Mouse (Mus musculus) intestine, embryonic 15.5 days (tissue): ENCODE results near the gene Snx29. TPM values are rescaled to one million over a fixed set of nuclear protein-coding genes. Genes with fewer than 3 reads are reported as not detected.
A peak's percentile ranks its signal among the peaks of the same experiment; 100 is the strongest.
"Not testable (repeated sequence)": the region's sequence is repeated elsewhere in the genome, so short reads cannot be mapped to it uniquely, and the experiment has no call there.

ENCODE experiments used
- ATAC-seq: fragments of 200-750 bp; cut with Nextera tagmentation; 2 replicates; pipeline ENCODE4 v1.8.0; 2017; ENCODE audit warnings: moderate TSS enrichment, moderate library complexity
- H3K27ac ChIP-seq: fragments of 300-500 bp; sonication (generic); 2 replicates; pipeline ENCODE4 v1.5.1; 2015; ENCODE audit warnings: mild to moderate bottlenecking, inconsistent platforms
- H3K27me3 ChIP-seq: fragments of 300-500 bp; sonication (generic); replicated peaks from 2 replicates; pipeline ENCODE4 v1.6.1; 2015; ENCODE audit warnings: inconsistent platforms
- H3K36me3 ChIP-seq: fragments of 300-500 bp; sonication (generic); 2 replicates; pipeline ENCODE4 v1.6.1; 2015; ENCODE audit warnings: inconsistent platforms
- H3K4me1 ChIP-seq: fragments of 300-500 bp; sonication (generic); replicated peaks from 2 replicates; pipeline ENCODE4 v1.6.1; 2015; ENCODE audit warnings: inconsistent platforms
- H3K4me2 ChIP-seq: fragments of 300-500 bp; sonication (generic); replicated peaks from 2 replicates; pipeline ENCODE4 v1.6.1; 2015; ENCODE audit warnings: mild to moderate bottlenecking, inconsistent platforms
- H3K4me3 ChIP-seq: fragments of 300-500 bp; sonication (generic); replicated peaks from 2 replicates; pipeline ENCODE4 v1.5.1; 2015; ENCODE audit warnings: inconsistent platforms
- H3K9ac ChIP-seq: fragments of 300-500 bp; sonication (generic); 2 replicates; pipeline ENCODE4 v1.6.1; 2015; ENCODE audit warnings: inconsistent platforms
- H3K9me3 ChIP-seq: fragments of 300-500 bp; sonication (generic); 2 replicates; pipeline ENCODE4 v1.6.1; 2016; ENCODE audit warnings: inconsistent platforms
- WGBS: fragments of 180-500 bp; shearing (Covaris S2); methylation state at CpG from one replicate; pipeline ENCODE4 v1.1.7; 2015; 5-methylcytosine and 5-hydroxymethylcytosine counted together
- polyA plus RNA-seq: library from polyadenylated mRNA; unstranded; fragments of >200 nt; fragmentation: Nextera tagmentation; extraction: Ambion mirVana; gene quantifications from 2 replicates; pipeline ENCODE4 v1.2.1, GENCODE M21; 2015

Gene Snx29
- polyA plus RNA-seq, 1 experiment from 2014 or later = 5.7 TPM

GRCm38 (mm10) chr16:11422165-11422564 lies 99.5 kb downstream of the Snx29 start:
- 87% methylated on average over 1 of the region's 1 CpGs for WGBS
- H3K9ac ChIP-seq = no peak overlapping the region
- H3K4me3 ChIP-seq = no peak overlapping the region
- no peaks in the 10 kb centered on the region for H3K27me3 ChIP-seq
- H3K36me3 ChIP-seq = 0 out of 2 replicates have a peak, but pooled peaks cover 3% of the 10 kb centered on the region
- H3K27ac ChIP-seq = no peak overlapping the region
- H3K9me3 ChIP-seq = no peaks in the 10 kb centered on the region
- no peak overlapping the region for H3K4me2 ChIP-seq
- no peaks in the 10 kb centered on the region for H3K4me1 ChIP-seq
- no peak for ATAC-seq

GRCm38 (mm10) chr16:11422889-11423610 lies 100.3 kb downstream of the Snx29 start:
- ATAC-seq = no peak

GRCm38 (mm10) chr16:11423611-11424297 lies 101.0 kb downstream of the Snx29 start:
- not testable (repeated sequence) for H3K4me2 ChIP-seq, H3K4me1 ChIP-seq, H3K4me3 ChIP-seq, H3K27ac ChIP-seq, H3K9ac ChIP-seq, H3K27me3 ChIP-seq, H3K9me3 ChIP-seq, ATAC-seq, H3K36me3 ChIP-seq
- WGBS = 85% methylated on average over 2 of the region's 2 CpGs

More at GRCm38 (mm10) chr16:11422889-11423610, 100.3 kb downstream of the Snx29 start:
- Histone ChIP-seq H3K9me3 (no peaks in the 10 kb centered on the region), H3K36me3 (0 out of 2 replicates have a peak, but pooled peaks cover 3% of the 10 kb centered on the region), H3K4me3 (no peak overlapping the region), H3K9ac (no peak overlapping the region), H3K27ac (no peak overlapping the region), H3K4me1 (no peaks in the 10 kb centered on the region), H3K4me2 (no peak overlapping the region), H3K27me3 (no peaks in the 10 kb centered on the region)
- 97% methylated on average over 2 of the region's 2 CpGs for WGBS

GRCm38 (mm10) chr16:11424568-11425145 lies 101.9 kb downstream of the Snx29 start:
- Histone ChIP-seq H3K4me3 (no peak overlapping the region), H3K4me2 (no peak overlapping the region), H3K9me3 (no peaks in the 10 kb centered on the region), H3K36me3 (0 out of 2 replicates have a peak, but pooled peaks cover 3% of the 10 kb centered on the region), H3K27me3 (no peaks in the 10 kb centered on the region), H3K27ac (no peak overlapping the region), H3K4me1 (no peaks in the 10 kb centered on the region), H3K9ac (no peak overlapping the region)
- WGBS = 89% methylated on average over 9 of the region's 9 CpGs
- no peak for ATAC-seq

GRCm38 (mm10) chr16:11425279-11425678 lies 102.6 kb downstream of the Snx29 start:
- Histone ChIP-seq H3K4me3 (no peak overlapping the region), H3K36me3 (0 out of 2 replicates have a peak, but pooled peaks cover 3% of the 10 kb centered on the region), H3K9ac (no peak overlapping the region), H3K27me3 (no peaks in the 10 kb centered on the region), H3K27ac (no peak overlapping the region), H3K4me1 (no peaks in the 10 kb centered on the region), H3K9me3 (no peaks in the 10 kb centered on the region), H3K4me2 (no peak overlapping the region)
- no peak for ATAC-seq
- WGBS = 48% methylated on average over 7 of the region's 7 CpGs

- Histone ChIP-seq H3K27ac (peak overlapping the region; percentile 10; the same call in 1 of the 2 replicates), H3K4me3 (no peak overlapping the region), H3K36me3 (0 out of 2 replicates have a peak, but pooled peaks cover 3% of the 10 kb centered on the region), H3K9me3 (no peaks in the 10 kb centered on the region), H3K27me3 (no peaks in the 10 kb centered on the region), H3K4me1 (no peaks in the 10 kb centered on the region), H3K4me2 (no peak overlapping the region), H3K9ac (no peak overlapping the region)
- ATAC-seq = peak; percentile 92
- 53% methylated on average over 8 of the region's 8 CpGs for WGBS
These were observed 104.3 kb downstream of the Snx29 start for GRCm38 (mm10) chr16:11426810-11427537.

GRCm38 (mm10) chr16:11429784-11430183 lies 107.1 kb downstream of the Snx29 start:
- ATAC-seq = no peak

GRCm38 (mm10) chr16:11430520-11430919 lies 107.8 kb downstream of the Snx29 start:
- H3K9me3 ChIP-seq = no peaks in the 10 kb centered on the region
- no peaks in the 10 kb centered on the region for H3K36me3 ChIP-seq
- H3K27me3 ChIP-seq = no peaks in the 10 kb centered on the region
- H3K27ac ChIP-seq = no peak overlapping the region
- no peaks in the 10 kb centered on the region for H3K4me1 ChIP-seq
- 90% methylated on average over 6 of the region's 6 CpGs for WGBS
- H3K4me3 ChIP-seq = no peak overlapping the region
- H3K4me2 ChIP-seq = no peak overlapping the region
- no peak for ATAC-seq
- H3K9ac ChIP-seq = no peak overlapping the region

More at GRCm38 (mm10) chr16:11429784-11430183, 107.1 kb downstream of the Snx29 start:
- Histone ChIP-seq H3K9ac (no peak overlapping the region), H3K4me3 (no peak overlapping the region), H3K4me1 (no peaks in the 10 kb centered on the region), H3K27ac (no peak overlapping the region), H3K4me2 (no peak overlapping the region), H3K27me3 (no peaks in the 10 kb centered on the region), H3K9me3 (no peaks in the 10 kb centered on the region), H3K36me3 (no peaks in the 10 kb centered on the region)
- 94% methylated on average over 3 of the region's 3 CpGs for WGBS

- Histone ChIP-seq H3K36me3 (no peaks in the 10 kb centered on the region), H3K4me3 (no peak overlapping the region), H3K4me1 (0 out of 2 replicates have a peak, but pooled peaks cover 8% of the 10 kb centered on the region), H3K9ac (no peak overlapping the region), H3K9me3 (no peaks in the 10 kb centered on the region), H3K27me3 (no peaks in the 10 kb centered on the region), H3K27ac (no peak overlapping the region), H3K4me2 (no peak overlapping the region)
- no peak for ATAC-seq
These were observed 111.1 kb downstream of the Snx29 start for GRCm38 (mm10) chr16:11433779-11434178.

- no peak overlapping the region for H3K27ac ChIP-seq
- WGBS = 79% methylated on average over 3 of the region's 3 CpGs
- H3K9ac ChIP-seq = no peak overlapping the region
- H3K9me3 ChIP-seq = no peaks in the 10 kb centered on the region
- no peak overlapping the region for H3K4me3 ChIP-seq
- H3K4me2 ChIP-seq = no peak overlapping the region
- H3K36me3 ChIP-seq = no peaks in the 10 kb centered on the region
- ATAC-seq = peak; percentile 85
- H3K4me1 ChIP-seq = 0 out of 2 replicates have a peak, but pooled peaks cover 14% of the 10 kb centered on the region
- no peaks in the 10 kb centered on the region for H3K27me3 ChIP-seq
These were observed 114.9 kb downstream of the Snx29 start for GRCm38 (mm10) chr16:11437641-11438040.

GRCm38 (mm10) chr16:11439417-11439816 lies 116.7 kb downstream of the Snx29 start:
- no peak overlapping the region for H3K9ac ChIP-seq
- H3K27ac ChIP-seq = peak overlapping the region; percentile 11; the same call in 1 of the 2 replicates
- H3K27me3 ChIP-seq = no peaks in the 10 kb centered on the region
- no peaks in the 10 kb centered on the region for H3K36me3 ChIP-seq
- no peaks in the 10 kb centered on the region for H3K9me3 ChIP-seq
- H3K4me2 ChIP-seq = no peak overlapping the region
- H3K4me3 ChIP-seq = no peak overlapping the region
- ATAC-seq = peak; percentile 44
- 0 out of 2 replicates have a peak, but pooled peaks cover 14% of the 10 kb centered on the region for H3K4me1 ChIP-seq
- 55% methylated on average over 6 of the region's 6 CpGs for WGBS

- Histone ChIP-seq H3K9me3 (no peaks in the 10 kb centered on the region), H3K36me3 (no peaks in the 10 kb centered on the region), H3K4me3 (no peak overlapping the region), H3K9ac (no peak overlapping the region), H3K27ac (no peak overlapping the region), H3K4me1 (0 out of 2 replicates have a peak, but pooled peaks cover 14% of the 10 kb centered on the region), H3K27me3 (no peaks in the 10 kb centered on the region), H3K4me2 (no peak overlapping the region)
- ATAC-seq = no peak
- WGBS = 77% methylated on average over 4 of the region's 4 CpGs
These were observed 118.9 kb downstream of the Snx29 start for GRCm38 (mm10) chr16:11441616-11442015.
